Mouse (Mus musculus) left cerebral cortex, adult 8-10 months (tissue): ENCODE results near the gene Crcp. TPM values are rescaled to one million over a fixed set of nuclear protein-coding genes. Genes with fewer than 3 reads are reported as not detected.

ENCODE experiments used
- DNase-seq, 2 experiments: peaks; one replicate each; pipeline ENCODE4 v3.0.0; 2022; ENCODE audit warnings: low spot score in 2 of 2
- total RNA-seq, 4 experiments: library from RNA; stranded (reverse); gene quantifications; 2 replicates each; pipeline ENCODE4 v1.2.4; 2022

The Crcp gene
- total RNA-seq, 4 experiments from 2014 or later = 26.7 to 32.6 (median 30.1) TPM

GRCm38 (mm10) chr5:130089626-130090393 lies 60.7 kb downstream of the Crcp start:
- DNase-seq = peak; percentile 32 to 50

GRCm38 (mm10) chr5:130096754-130097153 lies 67.7 kb downstream of the Crcp start:
- no peak for DNase-seq

GRCm38 (mm10) chr5:130097837-130098236 lies 68.7 kb downstream of the Crcp start:
- no peak for DNase-seq

- DNase-seq = no peak
Measured at GRCm38 (mm10) chr5:130101724-130102123, 72.6 kb downstream of the Crcp start.

- no peak for DNase-seq
Measured at GRCm38 (mm10) chr5:130109348-130109747, 80.3 kb downstream of the Crcp start.

Other genes with a start within 250 kb of the Crcp start
- 10 to 100 TPM; 18.8 to 21.3 (median 19.6) TPM for gene Psph, start 241.8 kb upstream of the Crcp start, total RNA-seq
- 10 to 100 TPM; 18.2 to 23.0 (median 21.9) TPM for gene Sumf2, start 182.3 kb upstream of the Crcp start, total RNA-seq
- 100 to 1,000 TPM; 416 to 428 (median 423) TPM for gene Chchd2, start 141.8 kb upstream of the Crcp start, total RNA-seq
- gene Zbed5, start 133.6 kb upstream of the Crcp start, total RNA-seq = 1 to 10 TPM; 6.9 to 9.6 (median 7.9) TPM
- 10 to 100 TPM; 16.7 to 20.4 (median 17.8) TPM for gene Phkg1, start 130.7 kb upstream of the Crcp start, total RNA-seq
- gene Nupr1l, start 120.8 kb upstream of the Crcp start, total RNA-seq = 1 to 10 TPM; 2.5 to 3.5 (median 3.2) TPM
- 10 to 100 TPM; 45.5 to 56.9 (median 50.1) TPM for gene Vkorc1l1, start 87.3 kb upstream of the Crcp start, total RNA-seq
- 10 to 100 TPM; 12.7 to 40.4 (median 22.1) TPM for gene Gusb, start 26.2 kb upstream of the Crcp start, total RNA-seq
- 10 to 100 TPM; 22.9 to 28.0 (median 25.9) TPM for gene Asl, start within 50 bp of the Crcp start, total RNA-seq
- 10 to 100 TPM; 34.4 to 39.4 (median 36.7) TPM for gene Tpst1, start 44.0 kb downstream of the Crcp start, total RNA-seq
- 10 to 100 TPM; 10.6 to 15.2 (median 13.0) TPM for gene Kctd7, start 115.6 kb downstream of the Crcp start, total RNA-seq
- 10 to 100 TPM; 50.7 to 60.7 (median 53.0) TPM for gene Rabgef1, start 142.5 kb downstream of the Crcp start, total RNA-seq
- gene Tmem248, start 187.8 kb downstream of the Crcp start, total RNA-seq = 10 to 100 TPM; 45.9 to 56.3 (median 50.4) TPM
- gene Sbds, start 226.2 kb downstream of the Crcp start, total RNA-seq = 10 to 100 TPM; 77.8 to 89.1 (median 86.8) TPM
- 10 to 100 TPM; 15.5 to 19.7 (median 16.5) TPM for gene Tyw1, start 226.3 kb downstream of the Crcp start, total RNA-seq